Mouse (Mus musculus) heart, postnatal 25 days (tissue): ENCODE data around the gene Tgoln1. TPM values are rescaled to one million over a fixed set of nuclear protein-coding genes. Genes with fewer than 3 reads are reported as not detected.

Source experiments
- DNase-seq: peaks from one replicate; pipeline ENCODE4 v3.0.0; 2022; ENCODE audit warnings: low spot score
- intact Hi-C: fragments of 180-260 bp; cut with DNase I; formaldehyde crosslinking; loops from one replicate; pipeline ENCODE4 v1.15.1; 2025
- total RNA-seq, 2 experiments: library from RNA; stranded (reverse); gene quantifications; 2 replicates each; pipeline ENCODE4 v1.2.3; 2021

Tgoln1 gene
- total RNA-seq, 2 experiments from 2014 or later, result 46.3 to 50.5 TPM

DNA sequence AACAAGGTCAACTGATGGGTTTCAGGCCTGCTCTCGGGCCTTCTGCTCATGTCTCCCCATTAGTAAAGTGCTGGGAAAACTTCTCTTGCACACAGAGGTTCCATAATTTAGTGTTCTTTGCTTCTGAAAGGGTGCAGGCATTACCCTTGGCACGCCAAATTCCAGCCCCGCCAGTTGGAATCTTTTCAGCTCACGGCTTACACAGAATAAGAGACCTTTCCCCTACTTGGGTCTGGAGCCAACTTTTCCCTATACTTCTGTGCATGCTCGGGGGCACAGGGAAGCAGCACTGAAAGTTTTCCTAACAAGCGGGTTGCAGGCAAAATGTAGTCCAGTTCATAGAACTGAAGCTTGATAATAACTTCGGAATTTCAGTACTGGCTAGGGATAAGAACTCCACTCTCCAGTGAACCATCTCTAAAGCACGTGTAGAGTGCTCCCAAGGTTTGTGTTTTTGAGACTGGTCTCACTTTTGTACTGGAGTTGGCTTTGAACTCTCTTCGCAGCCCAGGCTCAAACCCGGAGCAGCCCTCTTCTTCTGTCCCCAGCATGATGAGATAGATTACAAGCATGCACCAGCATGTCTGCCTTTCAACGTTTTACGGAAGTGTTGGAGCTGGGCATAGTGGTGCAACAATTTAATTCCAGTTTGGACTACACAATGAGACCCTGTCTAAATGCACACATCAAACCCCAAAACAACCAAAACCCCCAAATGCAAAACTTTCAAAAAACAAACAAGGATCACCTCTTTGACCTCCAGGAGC lies 17.8 kb downstream of the Tgoln1 start:
- DNase-seq, result no peak
- intact Hi-C loops, result loop anchor here (2.0 kb wide), 1 partner anchor 28 kb away; no protein-coding TSS in a partner anchor

DNA sequence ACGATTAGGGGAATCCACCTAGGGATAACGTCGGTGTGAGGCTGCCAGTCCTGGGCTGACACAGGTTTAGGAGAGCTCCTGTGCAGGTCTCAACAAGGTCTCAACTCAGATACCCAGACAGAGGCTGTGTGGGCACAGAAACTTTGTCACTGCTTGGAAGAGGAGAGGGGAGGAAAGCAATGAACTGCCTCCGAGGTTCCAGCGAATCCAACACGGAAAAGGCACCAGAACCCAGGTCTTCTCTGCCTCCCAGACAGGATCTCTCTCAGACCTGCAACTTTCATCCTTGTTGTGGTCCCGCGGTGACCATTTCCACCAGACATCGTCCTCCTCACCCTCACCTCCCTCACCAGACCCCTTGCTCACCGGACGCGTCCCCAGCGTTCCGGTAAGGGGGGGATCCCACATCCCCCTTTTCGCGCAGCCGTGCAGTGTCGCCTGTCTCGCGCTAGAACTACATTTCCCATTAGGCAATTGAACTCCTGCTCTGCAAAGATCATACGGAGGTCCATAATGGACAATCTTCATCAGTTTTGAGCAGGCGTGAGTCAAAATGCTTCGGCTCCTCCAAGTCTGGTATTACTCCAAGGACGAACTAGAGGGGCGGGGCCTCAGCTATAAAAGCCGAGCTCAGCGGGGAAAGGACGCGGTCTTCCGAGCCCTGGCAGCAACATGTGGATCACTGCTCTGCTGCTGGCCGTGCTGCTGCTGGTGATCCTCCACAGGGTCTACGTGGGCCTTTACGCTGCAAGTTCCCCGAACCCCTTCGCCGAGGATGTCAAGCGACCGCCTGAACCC lies 18.6 kb downstream of the Tgoln1 start, which contains the start of the genes Elmod3 and Retsat:
Gene Elmod3, minus strand, starts transcription at position 458 of the 798 bp plus-strand sequence.
Gene Retsat, plus strand, starts transcription at position 520 of the 798 bp plus-strand sequence.
- DNase-seq, result peak; percentile 89
- intact Hi-C loops, result loop anchor here (2.0 kb wide), 1 partner anchor 27 kb away; no protein-coding TSS in a partner anchor

DNA sequence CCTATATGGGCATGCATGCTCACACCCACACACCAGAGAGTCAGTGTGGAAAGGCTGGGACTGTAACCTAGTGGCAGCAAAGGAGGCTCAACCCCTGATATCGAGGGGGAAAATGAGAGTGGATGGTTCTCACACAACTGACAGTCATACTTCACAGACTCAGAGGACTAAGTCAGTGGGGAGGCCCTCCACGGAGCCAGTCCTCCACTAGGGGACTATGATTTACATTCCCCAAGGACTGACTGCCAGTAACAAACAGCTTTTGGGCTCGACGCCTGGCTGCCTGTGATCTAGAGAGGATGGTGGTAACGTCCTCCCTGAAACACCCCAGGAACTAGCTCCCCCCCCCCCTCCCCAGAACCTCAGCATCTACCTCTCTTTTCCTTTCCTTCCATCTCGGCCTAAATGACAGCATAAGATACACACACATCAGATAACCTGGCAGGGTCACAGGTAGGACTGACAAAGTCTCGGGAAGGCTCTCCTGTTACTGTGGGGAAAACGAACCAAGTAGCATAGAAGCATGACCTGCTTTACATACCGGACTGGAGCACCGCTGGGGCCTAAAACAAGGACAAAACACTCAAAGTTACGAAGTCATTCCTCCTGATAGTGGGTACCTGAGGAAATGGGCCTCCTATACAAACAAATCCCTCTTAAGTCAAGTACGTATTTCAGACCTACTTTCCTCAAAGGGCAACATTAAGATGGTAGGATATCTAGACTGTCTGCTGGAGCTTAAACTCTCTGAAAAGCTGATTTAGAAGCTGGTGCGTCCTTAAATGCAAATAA lies 19.5 kb downstream of the Tgoln1 start:
- no peak for DNase-seq
- intact Hi-C loops, result no loop called here

DNA sequence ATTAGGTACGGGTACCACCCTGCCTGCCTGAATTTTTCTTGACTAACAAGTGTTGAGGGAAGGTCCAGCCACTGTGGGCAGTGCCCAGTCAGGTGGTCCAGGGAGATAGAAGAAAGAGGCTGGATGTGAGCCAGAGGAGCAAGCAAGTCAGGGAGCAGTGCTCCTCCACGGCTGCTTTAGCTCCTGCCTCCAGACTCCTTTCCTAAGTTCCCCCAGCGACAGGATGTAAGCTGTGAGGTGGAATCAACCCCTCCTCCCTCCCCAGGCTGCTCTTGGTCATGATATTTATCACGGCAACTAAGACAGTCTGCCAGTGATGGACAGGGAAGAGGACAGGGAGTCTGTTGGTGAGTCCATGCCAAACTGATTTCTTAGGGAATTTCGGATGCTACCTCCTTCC lies 22.9 kb downstream of the Tgoln1 start:
- intact Hi-C loops, result no loop called here
- no peak for DNase-seq

DNA sequence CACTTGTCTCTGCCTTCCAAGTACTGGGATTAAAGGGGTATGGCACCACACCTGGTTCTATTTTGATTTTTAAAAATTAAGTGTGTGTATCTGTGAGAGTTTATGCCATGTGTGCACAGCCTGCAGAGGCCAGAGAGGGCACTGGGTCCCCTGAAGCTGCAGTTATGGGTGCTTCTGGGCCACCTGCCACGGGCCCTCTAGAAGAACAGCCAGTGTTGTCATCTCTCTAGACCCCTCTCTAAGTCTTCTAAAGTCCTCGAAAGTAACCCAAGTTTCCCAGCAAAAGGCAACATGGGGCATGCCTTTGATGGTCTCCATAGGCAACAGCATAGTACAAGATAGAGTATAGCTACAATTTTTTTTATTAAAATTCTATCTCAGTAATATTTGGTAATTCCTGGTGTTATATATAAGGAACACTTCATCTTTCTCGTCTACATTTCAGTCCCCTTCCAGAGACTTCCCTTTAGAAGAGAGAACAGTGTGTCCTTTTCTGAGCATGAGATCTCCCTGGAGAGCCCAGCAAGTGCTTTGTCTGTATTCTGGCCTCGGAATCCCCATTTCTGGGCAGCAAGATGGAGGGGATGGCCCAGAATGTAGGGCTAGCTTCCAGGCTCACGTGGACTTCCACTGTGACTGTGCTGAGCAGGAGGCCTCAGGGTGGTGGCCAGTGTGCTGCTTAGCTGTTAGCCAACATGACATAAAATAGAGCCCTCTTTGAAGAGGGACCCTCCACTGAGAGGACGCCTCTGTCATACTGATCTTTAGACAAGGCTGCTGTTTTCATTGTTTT lies 23.6 kb downstream of the Tgoln1 start:
- peak; percentile 63 for DNase-seq
- intact Hi-C loops, result no loop called here

DNA sequence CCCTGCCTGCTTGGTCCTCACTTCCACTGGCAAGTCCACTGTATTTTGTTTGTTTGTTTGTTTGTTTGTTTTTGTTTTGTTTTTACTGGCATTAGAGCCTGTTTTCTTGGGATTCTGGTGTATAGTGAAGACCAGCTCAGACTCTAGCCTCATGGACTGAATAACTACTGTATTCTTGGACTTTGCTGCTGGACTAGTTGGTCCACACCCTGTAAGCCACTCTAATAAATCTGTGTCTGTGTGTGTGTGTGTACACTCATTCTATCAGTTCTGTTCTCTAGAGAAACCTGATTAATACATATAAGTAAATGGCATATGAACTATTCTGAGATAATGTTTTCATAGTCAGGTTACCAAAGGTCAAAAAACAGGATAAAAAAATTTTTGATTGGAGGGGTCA lies 26.7 kb downstream of the Tgoln1 start:
- intact Hi-C loops, result no loop called here
- DNase-seq, result no peak

DNA sequence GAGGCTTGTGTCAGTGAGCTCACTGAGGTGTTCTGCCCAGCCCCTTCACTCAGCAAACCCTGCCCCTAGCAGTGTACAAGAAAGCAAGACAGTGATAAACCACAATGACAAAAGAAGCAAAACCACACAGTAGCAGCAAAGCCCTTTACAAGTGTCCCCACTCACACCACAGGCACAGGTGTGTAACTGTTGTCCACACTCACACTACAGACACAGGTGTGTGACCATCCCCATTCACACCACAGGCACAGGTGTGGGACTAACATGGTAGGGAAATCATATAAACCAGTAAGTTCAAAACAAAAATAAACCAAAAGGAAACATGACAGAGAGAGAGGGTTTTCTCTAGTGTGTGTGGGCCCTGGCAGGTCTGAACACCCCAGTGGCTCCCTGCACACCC lies 28.5 kb downstream of the Tgoln1 start:
- intact Hi-C loops, result no loop called here
- no peak for DNase-seq

DNA sequence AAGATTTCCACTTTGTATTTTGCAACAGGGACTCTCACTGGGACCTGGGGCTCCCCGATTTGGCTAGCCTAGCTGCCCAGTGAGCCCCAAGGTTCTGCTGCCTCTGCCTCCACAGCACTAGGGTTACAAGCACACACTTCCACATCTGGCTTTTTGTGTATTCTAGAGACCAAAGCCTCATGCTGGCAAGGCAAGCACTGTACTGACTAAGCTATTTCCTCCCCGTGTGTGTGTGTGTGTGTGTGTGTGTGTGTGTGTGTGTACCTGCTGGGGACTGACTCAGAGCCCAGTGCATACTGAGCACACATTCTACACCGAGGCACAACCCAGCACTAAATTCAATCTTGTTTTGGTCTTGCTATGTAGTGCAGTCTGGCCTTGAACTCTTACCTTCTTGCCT lies 30.1 kb downstream of the Tgoln1 start:
- intact Hi-C loops, result no loop called here
- no peak for DNase-seq

DNA sequence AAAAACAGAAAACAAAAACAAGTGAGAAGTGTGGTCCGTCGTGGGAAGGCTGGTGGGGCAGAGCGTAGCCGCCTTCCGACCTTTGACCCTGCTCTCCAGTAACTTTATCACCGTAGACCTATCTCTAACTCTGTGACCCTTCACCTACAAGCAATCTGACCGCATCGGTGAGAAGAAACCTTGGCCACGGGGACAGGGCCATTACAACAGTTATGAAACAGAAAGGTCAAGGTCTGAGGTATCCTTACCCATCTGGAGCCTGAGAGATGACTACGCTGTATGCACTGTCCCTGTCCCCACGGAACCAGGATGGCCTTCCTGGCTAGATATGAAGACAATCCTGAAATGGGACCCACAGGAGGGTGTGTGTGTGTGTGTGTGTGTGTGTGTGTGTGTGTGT lies 32.6 kb downstream of the Tgoln1 start:
- no peak for DNase-seq
- intact Hi-C loops, result no loop called here

DNA sequence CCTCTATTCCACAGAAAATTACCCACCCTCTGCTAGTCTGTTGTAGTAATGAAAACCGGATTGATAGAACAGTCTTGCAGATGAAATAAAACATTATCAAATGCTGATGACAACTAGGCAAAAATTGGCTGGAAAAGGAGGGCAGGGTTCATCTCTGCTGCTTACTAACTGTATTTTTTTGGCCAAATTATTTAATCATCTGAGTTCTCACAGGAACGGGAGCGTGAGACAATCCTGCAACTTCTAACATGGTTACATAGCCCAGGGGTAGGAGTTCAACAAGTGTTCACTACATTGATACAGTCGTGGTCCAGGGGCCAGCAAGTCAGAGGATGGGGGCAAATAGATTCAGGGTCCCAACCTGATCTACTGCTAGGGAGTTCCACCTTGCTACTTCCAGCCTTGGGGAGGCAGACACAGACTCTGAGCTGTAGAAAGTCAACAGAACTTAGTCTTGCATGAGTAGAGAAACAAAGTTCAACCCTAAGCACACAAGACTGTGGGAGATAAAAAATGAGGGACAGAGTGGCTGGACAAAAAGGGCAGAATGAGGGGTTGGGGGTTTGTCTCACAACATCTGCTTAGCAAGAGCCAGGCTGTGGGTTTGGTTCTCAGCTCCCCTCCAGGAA lies 33.5 kb downstream of the Tgoln1 start:
- intact Hi-C loops, result no loop called here
- DNase-seq, result no peak

DNA sequence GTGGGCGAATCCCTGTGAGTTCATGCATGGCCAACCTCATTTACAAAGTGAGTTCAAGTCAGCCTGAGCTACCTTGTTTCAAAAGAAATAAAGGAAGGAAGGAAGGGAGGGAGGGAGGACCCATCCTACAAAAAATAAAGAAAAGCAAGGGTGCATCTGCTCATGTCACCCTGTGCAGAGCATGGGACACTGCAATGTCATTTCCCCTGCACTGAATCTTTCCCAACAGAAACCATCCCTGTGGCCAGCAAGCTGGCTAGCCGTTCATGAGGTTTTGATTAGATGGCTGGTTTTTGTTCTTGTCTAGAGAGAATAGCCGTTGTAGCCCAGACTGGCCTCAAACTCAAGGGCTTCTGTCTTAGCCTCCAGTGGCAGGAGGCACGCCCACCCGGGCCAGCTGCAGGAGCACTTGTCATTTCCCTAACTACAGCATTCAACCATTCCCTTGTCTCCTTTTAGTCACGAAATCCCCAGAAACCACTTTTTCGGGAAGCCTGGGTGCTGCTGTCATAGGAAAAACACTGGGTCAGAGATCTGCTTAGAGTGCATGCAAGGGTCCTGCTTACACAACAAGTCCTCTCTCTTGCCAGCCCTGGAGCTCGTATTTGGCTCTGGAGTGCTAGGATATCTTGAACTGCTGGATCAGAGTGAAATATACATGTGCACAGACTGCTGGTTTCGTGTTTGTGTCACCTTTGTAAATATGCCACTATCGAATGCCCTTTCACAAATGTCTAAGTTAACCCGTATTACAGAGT lies 35.0 kb downstream of the Tgoln1 start:
- DNase-seq, result no peak
- intact Hi-C loops, result no loop called here

DNA sequence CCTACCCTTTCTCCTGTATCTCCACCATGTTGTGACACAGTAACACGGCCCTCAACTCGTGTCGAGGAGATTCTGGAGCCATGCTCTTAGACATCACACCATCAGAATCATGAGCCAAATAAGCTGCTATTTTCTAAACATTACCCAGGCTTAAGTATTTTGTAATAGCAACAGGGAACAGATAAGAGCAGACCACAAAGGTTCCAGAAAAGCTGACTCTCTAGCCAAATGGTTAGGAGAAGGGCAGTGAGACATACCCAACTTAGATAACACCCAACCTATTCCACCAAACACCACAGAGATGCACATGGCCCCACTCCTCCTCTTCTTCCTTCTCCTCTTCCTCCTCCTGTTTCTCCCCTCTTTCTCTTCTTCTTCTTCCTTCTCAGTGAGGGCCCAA lies 40.8 kb downstream of the Tgoln1 start:
- intact Hi-C loops, result no loop called here
- DNase-seq, result no peak

DNA sequence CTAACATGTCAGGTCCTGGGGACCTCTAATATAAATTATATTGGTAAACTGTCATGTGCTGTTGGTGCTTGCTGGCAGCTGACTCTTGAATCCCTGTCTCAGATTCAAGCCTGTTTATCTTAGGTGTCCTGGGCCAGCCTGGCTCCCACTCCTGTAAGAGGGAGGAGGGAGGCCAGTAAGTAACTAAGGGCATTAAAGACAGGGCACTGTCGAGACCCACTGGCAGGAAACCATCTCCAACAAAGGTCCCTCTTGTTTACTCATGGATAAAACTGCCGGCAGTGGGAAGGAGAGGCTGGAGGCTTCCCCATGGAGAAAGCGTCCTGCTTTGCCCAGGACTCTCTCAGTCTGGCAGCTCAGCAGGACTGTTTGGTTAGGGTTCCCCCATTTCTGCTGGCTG lies 45.0 kb downstream of the Tgoln1 start:
- no peak for DNase-seq
- intact Hi-C loops, result loop anchor here (2.0 kb wide), 1 partner anchor 27 kb away; the partner anchor contains the start of genes Elmod3 and Retsat

DNA sequence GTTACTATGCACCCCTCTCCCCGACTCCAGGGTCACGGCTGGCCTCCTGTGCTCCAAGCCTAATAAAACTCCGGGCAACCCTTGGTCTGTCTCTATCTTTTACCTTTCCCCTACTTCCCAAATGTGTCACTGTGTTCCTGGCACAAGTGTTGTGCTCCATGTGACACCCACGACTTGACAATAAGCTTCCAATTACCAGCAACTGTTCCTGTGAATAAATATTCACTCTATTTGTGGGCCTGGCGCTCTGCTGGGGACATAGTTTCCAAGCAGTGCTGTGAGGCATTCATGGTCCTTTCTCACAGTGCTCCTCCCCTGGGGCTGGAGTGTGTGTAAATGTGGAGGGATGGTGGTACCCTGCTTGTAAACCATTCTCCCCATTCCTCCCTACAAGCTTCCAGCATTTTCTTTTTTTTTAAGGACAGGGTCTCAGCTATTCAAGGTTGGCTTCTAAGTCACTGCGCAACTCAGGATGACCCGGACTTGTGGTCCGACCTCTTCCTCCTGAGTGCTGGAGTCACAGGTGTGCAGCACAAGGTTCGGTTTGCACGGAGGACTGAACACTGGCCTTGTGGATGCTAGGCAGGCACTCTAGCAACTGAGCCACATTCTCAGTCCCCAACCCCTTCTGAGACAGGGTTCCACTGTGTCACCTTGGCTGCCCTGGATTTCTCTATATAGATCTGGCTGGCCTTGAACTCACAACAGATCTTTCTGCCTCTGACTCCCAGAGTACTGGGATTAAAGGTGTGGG lies 46.0 kb downstream of the Tgoln1 start:
- intact Hi-C loops, result loop anchor here (2.0 kb wide), 1 partner anchor 28 kb away; the partner anchor contains the start of genes Elmod3 and Retsat
- no peak for DNase-seq

DNA sequence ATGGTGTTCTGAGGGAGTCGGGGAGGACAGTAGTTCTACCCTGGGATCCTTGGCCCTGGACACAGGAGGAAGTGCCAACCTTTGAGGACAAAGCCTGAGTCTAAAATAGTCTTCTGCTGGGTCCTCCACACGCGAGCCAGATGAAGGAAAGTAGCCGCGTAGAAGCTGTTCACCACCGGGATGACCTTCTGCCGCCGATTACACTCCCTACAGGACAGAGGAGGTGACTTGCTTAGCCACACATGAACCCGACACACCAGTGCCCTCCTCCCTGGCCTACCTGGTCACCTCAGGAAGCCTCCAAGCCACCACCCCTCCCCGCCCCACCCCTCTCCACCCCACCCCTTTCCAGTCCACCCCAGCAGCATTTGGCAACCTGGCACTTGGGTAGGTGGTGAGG lies 48.1 kb downstream of the Tgoln1 start:
- intact Hi-C loops, result no loop called here
- DNase-seq, result no peak

DNA sequence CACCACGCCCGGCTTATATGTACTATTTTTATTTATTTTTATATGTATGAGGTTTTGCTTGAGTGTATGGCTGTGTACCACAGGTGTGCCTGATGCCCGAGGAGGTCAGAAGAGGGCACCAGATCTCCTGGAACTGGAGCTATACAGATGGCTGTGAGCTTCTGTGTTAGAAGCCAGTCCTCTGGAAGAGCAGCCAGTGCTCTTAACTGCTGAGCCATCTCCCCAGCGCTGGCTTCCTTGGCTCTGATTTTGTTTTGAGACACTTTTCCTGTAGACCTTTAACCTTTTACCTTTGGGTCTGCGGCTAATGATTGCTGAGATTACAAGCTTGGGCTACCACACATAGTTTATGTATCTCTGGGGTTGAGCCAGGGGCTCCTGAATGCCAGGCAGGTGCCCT lies 49.3 kb downstream of the Tgoln1 start:
- intact Hi-C loops, result loop anchor here (2.0 kb wide), 1 partner anchor 139 kb away; no protein-coding TSS in a partner anchor
- DNase-seq, result no peak

DNA sequence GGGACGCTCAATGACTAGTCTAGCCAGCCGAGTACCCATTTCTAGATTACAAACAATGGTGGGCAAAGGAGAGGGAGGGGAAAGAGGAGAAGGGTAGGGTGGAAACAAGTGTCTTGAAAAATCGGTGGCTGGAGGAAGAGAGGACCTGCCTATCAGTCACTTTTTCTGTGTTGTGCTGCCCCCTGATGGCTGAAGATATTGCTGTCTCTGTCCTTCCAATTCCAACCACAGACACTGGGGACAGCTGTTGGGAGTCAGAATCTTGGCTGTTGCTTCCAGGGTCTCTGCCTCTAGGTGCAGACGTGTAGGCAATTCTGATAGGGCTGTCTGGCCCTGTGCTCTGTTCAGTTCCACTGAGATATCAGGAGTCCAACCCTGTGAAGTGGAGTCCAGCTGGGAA lies 50.8 kb downstream of the Tgoln1 start:
- peak; percentile 63 for DNase-seq
- intact Hi-C loops, result loop anchor here (1.0 to 2.0 kb wide), 2 partner anchors 31 to 137 kb away; no protein-coding TSS in a partner anchor
